Mouse (Mus musculus) CD4-positive naive resting alpha-beta T cell, adult 57 days (primary cell): Measurements from ENCODE around the gene Trim10. TPM values are rescaled to one million over a fixed set of nuclear protein-coding genes. Genes with fewer than 3 reads are reported as not detected.

Source experiments
- total RNA-seq: library from RNA; stranded (reverse); gene quantifications from one replicate; pipeline ENCODE4 v1.2.4, GENCODE M21; 2023

The Trim10 gene
- 0.27 TPM for total RNA-seq

DNA sequence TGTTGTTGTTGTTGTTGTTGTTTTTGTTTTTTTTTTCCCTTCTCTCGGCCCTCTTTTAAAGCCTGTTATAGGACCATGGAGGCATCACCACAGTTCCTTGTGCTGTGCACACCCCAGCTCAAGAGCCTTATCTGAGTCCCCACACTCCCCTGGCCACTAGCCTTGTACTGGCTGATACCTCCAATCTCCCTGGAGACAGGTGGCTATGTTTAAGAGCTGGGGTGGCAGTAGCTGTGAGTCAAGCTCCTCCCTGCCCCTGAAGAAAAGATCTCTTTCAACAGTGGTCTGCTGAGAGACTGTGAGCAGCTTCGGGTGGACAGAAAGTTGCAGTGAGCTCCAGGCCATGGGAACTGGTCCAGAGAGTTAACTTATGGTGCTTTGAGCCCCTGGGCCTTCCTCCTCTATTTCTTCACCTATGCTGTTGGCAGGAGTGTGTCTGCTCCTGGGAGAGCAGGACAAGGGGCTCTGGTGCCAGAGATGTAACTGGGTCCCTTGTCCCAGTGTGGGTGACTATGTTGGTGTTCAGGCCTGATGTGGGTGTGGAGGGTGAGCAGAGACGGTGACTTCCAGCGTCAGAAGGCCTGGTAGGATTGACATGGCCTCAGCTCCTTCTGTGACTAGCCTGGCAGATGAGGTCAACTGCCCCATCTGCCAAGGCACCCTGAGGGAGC lies at the start of gene Trim10:
Gene Trim10, plus strand, starts transcription at position 291 of the 671 bp plus-strand sequence.

DNA sequence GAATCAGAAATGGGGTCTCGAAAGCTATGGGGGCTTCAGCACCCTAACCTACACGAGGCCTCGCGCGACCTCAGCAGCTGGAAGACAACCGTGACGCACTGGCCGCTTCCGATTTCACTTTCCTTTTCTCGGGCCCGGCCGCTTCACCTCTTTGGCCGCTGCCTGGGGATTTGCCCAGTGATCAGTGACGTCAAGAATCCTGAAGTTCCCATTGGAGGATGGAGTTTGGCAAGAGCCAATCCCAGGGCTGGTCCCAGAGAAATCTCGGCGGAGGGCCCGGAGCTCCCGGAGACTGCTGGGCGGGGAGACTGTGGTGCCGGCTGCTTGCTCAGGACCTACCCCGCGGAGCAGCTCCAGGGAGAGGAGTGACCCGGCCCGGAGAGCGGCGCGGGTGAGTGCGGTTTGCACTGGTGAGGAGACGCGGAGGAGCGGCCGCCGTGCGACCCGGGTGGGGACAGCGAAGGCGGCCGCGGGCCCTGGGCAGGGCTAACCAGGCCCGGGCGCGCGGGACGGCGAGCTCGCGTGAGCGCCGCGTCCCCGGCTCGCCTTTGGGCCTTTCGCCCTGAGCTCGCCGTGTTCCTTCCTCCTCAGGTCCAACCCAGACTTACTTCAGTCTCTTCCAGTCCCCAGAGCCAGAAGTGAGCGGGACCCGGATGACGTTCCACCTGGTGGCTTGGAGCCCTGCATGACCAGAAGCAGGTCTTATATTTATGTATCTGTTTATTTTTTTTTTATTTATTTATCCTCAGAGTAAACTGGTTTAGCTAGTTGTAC lies 32.3 kb upstream of the Trim10 start, which contains the start of gene Trim26:
Gene Trim26, plus strand, starts transcription at position 261 of the 774 bp plus-strand sequence.

GRCm38 (mm10) chr17:36866719-36867527 lies 2.5 kb upstream of the Trim10 start, which contains the start of gene Trim15:
TSS of gene Trim15 (minus strand) at chr17:36867210.

GRCm38 (mm10) chr17:36890073-36890903 lies 20.9 kb downstream of the Trim10 start, which contains the start of gene Trim40:
TSS of gene Trim40 (minus strand) at chr17:36890123.

DNA sequence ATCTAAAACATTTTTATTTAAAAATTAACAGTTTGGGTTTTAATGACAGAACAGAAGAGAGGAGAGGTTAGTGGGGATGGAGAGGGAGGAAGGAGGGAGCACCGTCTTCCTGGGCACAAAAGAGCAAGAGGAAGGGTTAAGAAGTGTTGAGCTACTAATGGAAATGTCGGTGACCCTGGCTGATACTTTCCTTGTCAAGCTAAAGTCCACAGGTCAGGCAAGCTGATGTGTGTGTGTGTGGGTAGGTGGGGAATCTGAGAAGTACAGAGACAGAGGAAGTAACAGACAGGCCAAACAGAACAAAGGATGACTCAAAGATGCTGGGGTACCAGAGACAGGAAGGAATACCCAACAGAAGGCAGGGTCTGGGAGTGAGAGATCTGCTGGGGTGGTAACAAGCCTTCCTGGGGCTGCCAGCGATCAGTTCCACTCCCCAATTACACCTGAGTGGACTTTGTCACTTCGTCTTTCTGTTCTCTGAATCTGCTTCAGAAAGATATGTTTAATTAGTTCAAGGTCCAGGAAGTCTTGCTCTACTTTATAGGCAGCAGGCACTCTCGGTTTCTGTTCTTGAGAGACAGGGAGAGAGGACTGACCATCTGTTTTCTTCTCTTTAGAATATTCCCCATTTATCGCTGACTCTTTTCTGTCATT lies 28.3 kb downstream of the Trim10 start, which contains the start of gene Trim31:
Gene Trim31, plus strand, starts transcription at position 567 of the 654 bp plus-strand sequence.

Other genes starting within 250 kb of the Trim10 start
- gene H2-M9, start 226.9 kb upstream of the Trim10 start, total RNA-seq = not detected
- not detected for gene H2-M1, start 197.4 kb upstream of the Trim10 start, total RNA-seq
- gene H2-M10.5, start 96.7 kb upstream of the Trim10 start, total RNA-seq = not detected
- gene H2-M10.6, start 57.4 kb upstream of the Trim10 start, total RNA-seq = not detected
- 112 TPM for gene Trim26, start 32.4 kb upstream of the Trim10 start, total RNA-seq
- gene Trim15, start 2.4 kb upstream of the Trim10 start, total RNA-seq = not detected
- gene Trim40, start 20.5 kb downstream of the Trim10 start, total RNA-seq = not detected
- not detected for gene Trim31, start 28.5 kb downstream of the Trim10 start, total RNA-seq
- 1.2 TPM for gene Rnf39, start 73.3 kb downstream of the Trim10 start, total RNA-seq
- gene Ppp1r11, start 82.2 kb downstream of the Trim10 start, total RNA-seq = 47.8 TPM
- 52.5 TPM for gene Znrd1, start 89.0 kb downstream of the Trim10 start, total RNA-seq
- 1.4 TPM for gene Znrd1as, start 89.0 kb downstream of the Trim10 start, total RNA-seq
- gene 2410137M14Rik, start 111.7 kb downstream of the Trim10 start, total RNA-seq = not detected
- gene H2-M5, start 120.0 kb downstream of the Trim10 start, total RNA-seq = not detected
- not detected for gene Zfp57, start 131.6 kb downstream of the Trim10 start, total RNA-seq
- gene Mog, start 153.8 kb downstream of the Trim10 start, total RNA-seq = not detected
- gene Gabbr1, start 176.4 kb downstream of the Trim10 start, total RNA-seq = 116 TPM
- gene Olfr90, start 218.9 kb downstream of the Trim10 start, total RNA-seq = not detected
- not detected for gene Olfr91, start 228.7 kb downstream of the Trim10 start, total RNA-seq